Mouse (Mus musculus) ES-CJ7 (cell line): ENCODE results near the gene Ccdc86.
A peak's percentile ranks its signal among the peaks of the same experiment; 100 is the strongest.

Experiments
- DNase-seq: peaks from one replicate; pipeline ENCODE4 v3.0.0; 2011; ENCODE audit warnings: low read depth, low spot score

The Ccdc86 gene

GRCm38 (mm10) chr19:10949558-10949957 is 492 bp upstream of the Ccdc86 start:
- DNase-seq: no peak

- DNase-seq: no peak
These were observed 650 bp downstream of the Ccdc86 start for GRCm38 (mm10) chr19:10948416-10948815.

- no peak for DNase-seq
These were observed 1.8 kb downstream of the Ccdc86 start for GRCm38 (mm10) chr19:10947219-10947618.

- no peak for DNase-seq
These were observed 2.6 kb downstream of the Ccdc86 start for GRCm38 (mm10) chr19:10946506-10946905.

GRCm38 (mm10) chr19:10943955-10944354 is 5.1 kb downstream of the Ccdc86 start:
- no peak for DNase-seq

- DNase-seq: peak; percentile 63
These were observed 8.1 kb downstream of the Ccdc86 start for GRCm38 (mm10) chr19:10940801-10941457.

- peak; percentile 81 for DNase-seq
These were observed 8.8 kb downstream of the Ccdc86 start for GRCm38 (mm10) chr19:10940097-10940800.

- DNase-seq: no peak
These were observed 10.3 kb downstream of the Ccdc86 start for GRCm38 (mm10) chr19:10938771-10939170.

- DNase-seq: no peak
These were observed 11.9 kb downstream of the Ccdc86 start, which contains the start of gene Ptgdr2 for GRCm38 (mm10) chr19:10937110-10937563. TSS of gene Ptgdr2 (plus strand) at chr19:10937160.

GRCm38 (mm10) chr19:10936077-10936476 is 13.0 kb downstream of the Ccdc86 start:
- DNase-seq: peak; percentile 42

- DNase-seq: no peak
These were observed 14.0 kb downstream of the Ccdc86 start for GRCm38 (mm10) chr19:10935029-10935428.

- no peak for DNase-seq
These were observed 18.4 kb downstream of the Ccdc86 start for GRCm38 (mm10) chr19:10930641-10931040.

- no peak for DNase-seq
These were observed 22.4 kb downstream of the Ccdc86 start for GRCm38 (mm10) chr19:10926666-10927065.

GRCm38 (mm10) chr19:10926123-10926621 is 22.9 kb downstream of the Ccdc86 start:
- DNase-seq: no peak

- DNase-seq: no peak
These were observed 24.8 kb downstream of the Ccdc86 start for GRCm38 (mm10) chr19:10924220-10924619.

- DNase-seq: no peak
These were observed 28.0 kb downstream of the Ccdc86 start for GRCm38 (mm10) chr19:10921058-10921457.

- DNase-seq: no peak
These were observed 28.5 kb downstream of the Ccdc86 start, which contains the start of gene Zp1 for GRCm38 (mm10) chr19:10920532-10920931. TSS of gene Zp1 (minus strand) at chr19:10920632.

- no peak for DNase-seq
These were observed 30.6 kb downstream of the Ccdc86 start for GRCm38 (mm10) chr19:10918321-10918991.

GRCm38 (mm10) chr19:10916506-10916905 is 32.6 kb downstream of the Ccdc86 start:
- DNase-seq: no peak

GRCm38 (mm10) chr19:10914870-10915269 is 34.2 kb downstream of the Ccdc86 start:
- DNase-seq: no peak

- DNase-seq: no peak
These were observed 34.8 kb downstream of the Ccdc86 start for GRCm38 (mm10) chr19:10914291-10914690.

GRCm38 (mm10) chr19:10909087-10909721 is 39.9 kb downstream of the Ccdc86 start:
- DNase-seq: no peak
